Mouse (Mus musculus) heart, adult 2 months (tissue): ENCODE data around the gene Snph.

ENCODE experiments used
- CTCF ChIP-seq: fragments of 200-600 bp; IDR thresholded peaks from 2 replicates; pipeline ENCODE4 v1.8.1; 2022; ENCODE audit warnings: antibody characterized with exemption, mild to moderate bottlenecking, moderate library complexity
- EP300 ChIP-seq: fragments of 200-500 bp; IDR thresholded peaks from 2 replicates; pipeline ENCODE4 v1.6.1; 2011; ENCODE audit warnings: low read depth, low read length, control low read depth; ENCODE audit not compliant: insufficient read depth

DNA sequence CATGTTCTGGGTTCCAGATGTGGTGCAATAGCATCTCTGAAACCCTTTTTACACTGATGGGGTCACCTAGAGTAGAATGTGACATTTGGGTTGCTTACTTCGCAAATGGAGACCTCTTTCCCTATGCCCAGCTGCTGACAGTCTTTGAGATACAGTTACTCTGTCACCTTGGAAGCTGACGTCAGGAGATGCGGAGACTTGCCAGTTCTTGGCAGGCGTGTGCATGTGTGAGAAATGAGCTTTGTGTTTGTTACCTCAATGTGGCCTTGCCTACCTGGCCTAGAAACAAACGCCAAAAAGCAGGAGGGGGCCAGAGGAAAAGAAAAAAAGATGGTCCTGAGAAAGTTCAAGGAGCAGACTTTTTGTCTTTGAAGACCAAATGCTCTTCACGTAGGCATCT is 65.5 kb downstream of the Snph start:
- TF ChIP-seq CTCF (no peak), EP300 (no peak)
